Mouse (Mus musculus) ES-E14 (cell line): ENCODE results near the gene Shisal2b.

Experiments
- CHD2 ChIP-seq: IDR thresholded peaks from 2 replicates; pipeline ENCODE4 v1.6.1; 2014; ENCODE audit warnings: mild to moderate bottlenecking, low read depth, low read length, inconsistent platforms
- HCFC1 ChIP-seq: IDR thresholded peaks from 2 replicates; pipeline ENCODE4 v1.6.1; 2012; ENCODE audit warnings: low read length, inconsistent platforms, borderline replicate concordance; ENCODE audit not compliant: insufficient read depth
- MAFK ChIP-seq: IDR thresholded peaks from 2 replicates; pipeline ENCODE4 v1.6.1; 2014; ENCODE audit warnings: mild to moderate bottlenecking, low read depth, low read length, inconsistent platforms; ENCODE audit not compliant: insufficient read depth
- ZC3H11A ChIP-seq: IDR thresholded peaks from 2 replicates; pipeline ENCODE4 v1.6.1; 2012; ENCODE audit warnings: low read depth, mild to moderate bottlenecking, inconsistent platforms, low read length, borderline replicate concordance
- ZNF384 ChIP-seq: IDR thresholded peaks from 2 replicates; pipeline ENCODE4 v1.6.1; 2012; ENCODE audit warnings: low read depth, low read length, inconsistent platforms

DNA sequence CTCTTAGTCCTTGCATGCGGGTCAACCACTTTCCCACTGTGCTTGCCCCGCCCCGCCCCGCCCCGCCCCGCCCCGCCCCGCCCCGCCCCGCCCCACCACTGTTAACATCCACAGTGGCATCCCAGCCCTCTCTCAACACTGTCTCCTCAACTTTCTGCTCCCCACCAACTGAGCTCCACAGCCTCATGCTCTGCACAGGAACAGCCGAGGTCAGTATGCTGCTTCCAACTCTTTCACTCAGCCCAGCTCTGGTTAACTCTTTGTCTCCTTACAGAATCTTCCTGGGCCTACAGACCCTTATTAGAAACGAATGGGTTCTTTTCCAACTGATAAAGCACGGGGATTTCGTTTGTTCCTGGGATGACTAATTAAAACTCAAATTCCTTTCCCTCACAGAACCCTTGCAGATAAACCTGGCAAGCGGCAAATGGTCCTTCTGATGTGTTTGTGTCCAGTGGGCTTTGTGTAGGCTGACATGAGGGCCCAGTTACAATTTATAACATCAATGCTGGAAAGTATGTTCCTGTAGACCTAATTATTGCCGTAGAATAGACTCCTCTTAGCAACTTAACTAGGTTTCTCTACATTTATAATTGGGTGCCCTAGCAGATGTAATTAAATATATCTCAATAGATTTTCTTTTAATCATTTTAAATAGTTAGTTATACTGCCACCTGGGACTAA is 20.0 kb upstream of the Shisal2b start:
- TF ChIP-seq ZC3H11A: no peak
- no peak for TF ChIP-seq HCFC1
- TF ChIP-seq ZNF384: no peak
- TF ChIP-seq CHD2: no peak
- no peak for TF ChIP-seq MAFK
